Mouse (Mus musculus): Measurements from ENCODE around the gene Foxn2.
A peak's percentile ranks its signal among the peaks of the same experiment; 100 is the strongest.
"Not testable (repeated sequence)": the region's sequence is repeated elsewhere in the genome, so short reads cannot be mapped to it uniquely, and the experiment has no call there.

Foxn2 gene

DNA sequence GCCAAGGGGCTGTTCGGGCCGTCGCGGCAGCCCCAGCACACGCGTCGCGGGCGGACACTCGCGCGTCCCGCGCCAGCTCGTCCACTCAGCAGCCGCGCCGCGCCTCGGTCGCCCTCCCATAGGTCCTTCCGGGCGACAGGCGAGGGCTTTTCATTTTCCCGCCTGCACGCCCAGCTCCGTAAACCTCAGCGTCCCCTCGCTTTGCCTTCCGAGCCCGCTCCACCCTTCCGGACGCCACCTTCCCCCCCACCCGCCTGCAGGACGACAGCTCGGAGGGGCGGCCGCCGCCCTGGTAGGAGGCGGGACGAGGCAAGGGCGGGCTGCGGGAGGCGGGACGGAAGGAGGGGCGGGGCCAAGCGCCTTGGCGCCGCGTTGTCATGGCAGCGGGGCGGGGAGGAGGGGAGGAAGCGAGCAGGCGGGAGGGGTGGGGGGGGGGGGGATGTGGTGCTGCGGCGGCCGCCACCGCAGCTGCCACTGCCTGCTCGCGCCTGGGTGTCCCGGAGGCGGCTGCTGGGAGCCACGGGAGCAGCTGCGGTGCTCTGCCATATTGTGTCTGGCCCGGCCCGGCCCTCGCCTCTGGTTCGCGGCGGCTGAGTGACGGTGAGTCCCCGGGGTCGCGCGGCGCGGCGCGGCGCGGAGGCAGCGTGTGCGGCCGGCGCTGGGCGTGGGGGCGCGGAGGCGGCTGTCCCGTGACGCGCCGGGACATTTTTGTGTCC, at the start of gene Foxn2:
Gene Foxn2 (plus strand): TSS at position 427 of the 716 bp plus-strand sequence.
- DNase-seq (ENCODE audit: low spot score in 2 of 2) = peak; percentile 92 to 95

DNA sequence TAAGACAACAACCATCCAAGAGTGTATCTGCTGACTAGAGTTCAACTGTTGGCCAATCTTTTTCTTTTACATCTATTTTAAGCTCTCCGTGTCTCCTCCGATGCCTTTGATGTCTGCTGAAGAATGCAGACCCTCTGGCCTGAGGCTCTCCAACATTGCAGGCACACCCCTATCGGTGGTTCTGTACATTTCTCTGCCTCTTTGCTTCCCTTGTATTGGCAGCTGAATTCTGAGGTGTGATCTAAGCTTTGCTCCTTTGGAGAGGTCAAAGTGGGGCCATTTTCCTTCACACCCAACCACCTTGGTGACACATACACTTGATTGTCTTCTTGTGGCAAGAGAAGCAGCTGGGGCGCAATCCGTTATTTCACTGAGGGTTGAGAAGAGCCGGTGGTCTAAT, 43.0 kb upstream of the Foxn2 start:
- no peak for DNase-seq (ENCODE audit: low spot score in 2 of 2)

DNA sequence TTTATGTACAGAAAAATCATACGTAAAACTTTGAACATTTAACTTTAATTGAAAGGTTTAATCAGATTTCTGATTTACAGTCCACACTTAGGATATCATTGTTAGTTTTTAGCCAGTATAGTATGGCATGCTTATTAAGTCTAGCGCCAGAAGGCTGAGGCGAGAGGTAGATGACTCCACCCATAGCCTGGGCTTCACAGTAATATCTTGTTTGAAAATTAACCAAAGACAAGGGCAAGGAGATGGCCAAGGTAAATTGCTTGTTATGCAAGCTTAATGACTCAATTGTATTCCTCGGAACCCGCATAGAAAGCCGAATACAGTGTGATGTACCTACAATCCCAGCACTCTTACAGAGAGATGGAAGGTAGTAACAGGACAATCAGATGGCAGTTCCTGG, 42.4 kb upstream of the Foxn2 start:
- DNase-seq (ENCODE audit: low spot score in 2 of 2) = no peak

DNA sequence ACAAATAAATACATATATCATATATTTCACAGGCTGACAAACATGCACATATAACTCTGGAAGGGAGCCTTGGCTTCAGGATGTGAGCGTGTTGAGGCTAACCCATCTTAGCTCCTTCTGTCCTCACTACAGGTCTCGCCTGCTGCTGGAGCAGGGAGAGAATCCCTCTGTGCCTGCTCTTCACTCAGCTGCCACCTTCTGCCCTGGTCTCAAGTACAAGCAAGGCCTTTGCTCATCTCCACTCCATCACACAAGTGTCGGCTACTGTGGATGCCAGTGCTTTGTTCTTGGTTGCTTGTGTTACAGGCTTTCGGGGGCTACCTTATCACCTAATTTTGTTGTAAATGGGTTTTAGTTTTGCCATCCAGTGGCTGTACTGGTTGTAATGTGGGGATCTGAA, 41.7 kb upstream of the Foxn2 start:
- DNase-seq (ENCODE audit: low spot score in 2 of 2) = no peak

DNA sequence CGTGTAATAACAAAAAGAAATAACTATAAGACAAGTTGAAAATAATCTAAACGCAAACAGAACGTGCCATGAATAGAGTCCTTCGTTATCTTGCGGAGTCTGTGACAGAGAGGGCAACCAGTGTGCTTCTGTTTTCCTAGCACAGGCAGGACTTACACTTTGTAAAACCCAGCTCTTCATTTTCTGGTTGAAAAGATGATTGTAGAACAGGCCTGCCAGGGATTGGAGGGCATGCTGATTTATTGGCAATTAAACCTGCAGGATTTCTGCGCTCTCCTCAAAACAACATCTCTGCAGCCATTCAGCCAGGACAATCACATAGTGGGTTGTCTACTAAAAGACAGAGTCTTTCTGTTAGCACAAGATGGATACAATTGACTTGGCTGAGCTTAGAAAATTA, 40.4 kb upstream of the Foxn2 start:
- no peak for DNase-seq (ENCODE audit: low spot score in 2 of 2)

DNA sequence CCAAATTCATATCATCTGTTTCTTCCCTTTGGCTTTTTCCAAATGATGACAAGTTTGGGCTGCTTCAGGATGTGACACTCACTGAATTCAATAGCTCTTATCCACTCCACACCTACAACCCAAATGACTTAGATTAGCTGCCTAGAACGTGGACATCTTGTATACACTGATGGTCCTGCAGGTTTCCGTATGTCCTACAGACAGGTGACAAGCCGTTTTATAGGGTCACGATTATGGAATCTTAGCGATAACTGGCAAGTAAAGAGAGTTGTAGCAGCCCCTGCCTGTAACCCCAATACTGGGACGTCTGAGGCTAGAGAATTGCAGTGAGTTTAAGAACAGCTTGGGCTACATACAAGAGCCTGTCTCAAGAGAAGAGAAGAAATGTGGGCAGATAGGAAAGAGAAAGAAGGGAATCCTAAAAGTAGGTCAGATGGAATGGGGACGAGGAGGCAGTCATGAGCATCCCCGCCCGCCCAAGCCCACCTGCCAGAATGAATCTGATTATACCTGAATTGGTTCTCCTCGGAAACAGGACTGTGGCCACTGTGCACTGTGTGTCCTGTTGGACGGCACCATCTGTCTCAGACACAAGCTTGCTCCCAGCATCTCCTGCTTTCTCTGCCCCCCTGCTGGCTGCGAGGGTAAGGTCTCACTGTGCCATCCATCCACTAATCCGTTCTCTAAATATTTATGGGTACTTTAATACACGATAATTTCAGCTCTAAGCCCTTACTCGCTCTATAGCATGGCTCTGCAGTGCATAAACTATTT, 39.6 kb upstream of the Foxn2 start:
- DNase-seq (ENCODE audit: low spot score in 2 of 2) = no peak

DNA sequence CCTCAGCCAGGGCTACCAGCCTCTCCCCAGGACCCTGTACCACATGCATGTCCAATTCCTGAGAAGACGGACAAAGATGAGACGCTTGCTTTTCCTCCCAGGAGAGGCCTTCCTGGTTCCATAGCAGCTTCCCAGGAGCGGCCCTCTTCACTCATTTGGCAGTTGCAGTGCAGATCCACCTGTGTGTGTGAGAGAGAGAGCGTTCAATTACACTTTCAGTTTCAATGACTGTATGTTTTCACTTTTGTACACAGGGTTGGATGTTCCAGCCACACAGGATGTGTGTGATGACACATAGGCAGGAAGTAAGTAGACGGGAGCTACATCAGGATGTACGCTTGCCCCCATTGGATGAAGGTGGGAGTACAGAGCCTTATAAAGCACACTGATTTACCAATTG, 37.2 kb upstream of the Foxn2 start:
- no peak for DNase-seq (ENCODE audit: low spot score in 2 of 2)

DNA sequence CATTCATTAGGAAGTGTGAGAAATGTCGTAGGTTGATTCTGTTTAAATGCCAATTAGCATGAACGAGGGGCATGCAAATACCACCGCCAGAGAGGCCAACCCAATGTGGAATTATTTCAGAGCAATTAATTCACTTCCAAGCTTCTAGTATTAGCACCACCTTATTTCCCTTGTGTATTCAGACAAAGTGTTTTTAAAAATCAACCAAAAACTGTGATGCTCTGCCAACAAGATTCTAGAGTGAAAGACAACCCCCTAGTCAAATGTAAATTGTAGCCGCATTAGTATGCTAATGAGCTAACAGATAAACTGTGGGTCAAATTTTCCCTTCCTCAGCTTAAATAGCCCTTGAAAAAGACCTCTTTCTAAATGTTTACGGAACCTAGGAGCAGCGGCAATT, 36.0 kb upstream of the Foxn2 start:
- no peak for DNase-seq (ENCODE audit: low spot score in 2 of 2)

DNA sequence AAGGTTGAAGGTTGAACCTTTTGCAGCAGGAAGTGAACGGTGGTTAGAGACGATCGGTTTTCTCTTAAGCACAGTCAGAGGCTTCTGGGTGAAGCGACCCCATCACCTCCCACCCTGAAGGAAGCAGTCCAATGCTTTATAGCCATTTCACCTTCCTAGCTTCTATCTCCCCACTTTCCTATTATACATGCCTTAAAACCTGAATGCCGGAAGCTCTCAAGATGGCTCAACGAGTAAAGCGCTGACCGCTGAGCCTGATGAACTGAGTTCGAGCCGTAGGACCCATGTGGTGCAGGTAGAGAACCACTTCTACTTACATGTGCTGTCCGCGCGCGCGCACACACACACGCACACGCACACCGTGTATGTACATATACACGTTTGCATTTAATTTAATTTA, 35.4 kb upstream of the Foxn2 start:
- no peak for DNase-seq (ENCODE audit: low spot score in 2 of 2)

DNA sequence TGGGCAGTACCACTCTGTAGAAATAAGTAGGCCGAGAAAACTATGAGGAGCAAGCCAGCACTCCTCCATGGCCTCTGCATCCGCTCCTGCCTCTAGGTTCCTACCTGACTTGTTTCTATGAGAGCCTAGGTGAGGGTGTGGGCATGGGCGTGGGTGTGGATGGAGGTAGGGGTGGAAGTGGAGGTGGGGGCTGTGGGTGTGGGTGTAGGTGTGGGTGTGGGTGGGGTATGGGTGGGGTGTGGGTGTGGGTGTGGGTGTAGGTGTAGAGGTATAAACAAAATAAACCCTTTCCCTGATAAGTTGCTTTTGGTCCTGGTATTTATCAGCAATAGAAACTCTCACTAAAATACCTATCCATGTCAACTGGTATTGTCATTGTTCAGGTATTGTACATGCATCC, 30.8 kb upstream of the Foxn2 start:
- DNase-seq (ENCODE audit: low spot score in 2 of 2) = no peak

DNA sequence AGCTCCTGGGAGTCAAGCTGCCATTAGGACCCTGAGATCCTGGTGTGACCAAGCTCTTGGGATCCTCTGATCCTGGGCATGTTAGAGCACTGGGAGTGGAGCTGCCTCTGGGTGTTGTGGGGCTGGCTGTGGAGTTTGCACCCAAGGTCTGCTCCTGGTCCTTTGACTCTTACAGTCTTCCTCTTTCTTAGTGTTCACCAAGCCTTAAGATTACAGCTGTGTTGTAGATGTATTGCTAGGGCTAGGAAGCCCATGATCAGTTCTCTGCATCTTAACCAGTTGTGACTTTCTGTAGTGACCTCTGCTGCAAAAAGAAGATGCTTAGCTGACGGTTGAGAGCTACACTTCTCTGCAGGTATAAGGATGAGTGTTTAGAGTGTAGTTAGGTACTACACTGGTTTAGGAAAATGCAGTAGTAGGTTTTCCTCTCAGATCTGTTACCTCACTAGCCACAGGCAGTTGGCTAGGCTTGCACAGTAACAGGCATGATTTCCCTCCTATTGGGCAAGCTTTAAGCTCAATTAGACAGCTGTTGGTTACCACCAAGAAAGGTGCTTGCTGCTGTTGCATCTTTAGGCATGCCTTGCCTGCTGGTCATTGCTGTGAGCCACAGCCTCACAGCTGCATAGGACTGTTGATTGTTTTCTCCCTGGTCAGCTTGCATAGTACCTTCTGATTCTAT, 27.2 kb upstream of the Foxn2 start:
- DNase-seq (ENCODE audit: low spot score in 2 of 2) = no peak

DNA sequence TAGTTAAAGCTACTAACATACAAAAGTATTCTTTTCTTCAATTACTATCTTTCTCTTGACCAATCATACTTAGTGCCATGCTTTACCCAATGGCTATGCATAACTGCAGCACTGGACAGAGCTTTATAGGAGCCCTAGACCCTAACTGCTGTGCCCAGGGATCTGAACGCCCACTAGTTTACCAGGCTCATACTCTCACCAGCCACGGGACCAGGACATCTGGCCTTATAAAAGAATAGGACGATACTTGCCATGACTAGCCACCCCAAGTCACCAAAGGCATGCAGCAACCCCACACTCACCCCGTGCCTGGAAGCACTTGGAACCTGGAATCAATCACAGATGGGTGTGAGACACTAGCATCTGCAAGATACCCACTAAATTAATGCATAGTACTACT, 20.1 kb upstream of the Foxn2 start:
- no peak for DNase-seq (ENCODE audit: low spot score in 2 of 2)

DNA sequence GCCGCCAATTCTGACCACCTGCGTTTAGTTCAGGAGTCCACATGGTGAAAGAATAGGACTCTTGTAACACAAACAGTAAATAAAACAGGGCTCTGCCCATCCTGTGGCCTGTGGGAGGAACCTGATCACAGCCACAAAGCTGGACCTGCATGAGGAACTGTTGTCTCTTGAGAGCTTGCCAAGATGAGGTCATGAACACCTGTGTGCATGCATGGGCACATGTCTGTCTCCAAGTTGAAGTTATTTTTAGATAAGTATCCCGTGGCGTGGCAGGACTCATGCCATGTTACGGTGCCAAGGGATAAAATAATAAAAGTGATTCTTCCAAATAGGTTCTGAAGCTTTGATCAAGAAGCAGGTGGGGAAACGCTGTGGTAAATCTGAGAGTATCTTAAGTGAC, 19.3 kb upstream of the Foxn2 start:
- DNase-seq (ENCODE audit: low spot score in 2 of 2) = no peak

DNA sequence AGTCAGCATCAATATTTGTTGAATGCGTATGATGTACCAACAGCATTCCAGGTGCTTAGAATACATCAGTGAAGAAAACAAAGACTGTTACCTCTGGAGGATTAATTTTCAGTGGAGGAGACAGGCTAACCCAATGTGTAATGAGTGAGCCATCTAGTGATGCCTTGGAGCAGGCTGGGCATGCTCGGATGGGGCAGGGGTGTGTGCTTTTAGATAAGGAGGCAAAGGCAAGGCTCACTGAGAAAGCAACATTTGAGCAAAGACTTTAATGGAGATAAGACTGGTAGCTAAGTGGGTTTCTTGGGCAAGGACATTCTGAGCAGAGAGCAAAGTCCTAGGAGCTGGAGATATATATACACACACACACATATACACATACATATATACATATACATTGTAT, 9.8 kb upstream of the Foxn2 start:
- no peak for DNase-seq (ENCODE audit: low spot score in 2 of 2)

DNA sequence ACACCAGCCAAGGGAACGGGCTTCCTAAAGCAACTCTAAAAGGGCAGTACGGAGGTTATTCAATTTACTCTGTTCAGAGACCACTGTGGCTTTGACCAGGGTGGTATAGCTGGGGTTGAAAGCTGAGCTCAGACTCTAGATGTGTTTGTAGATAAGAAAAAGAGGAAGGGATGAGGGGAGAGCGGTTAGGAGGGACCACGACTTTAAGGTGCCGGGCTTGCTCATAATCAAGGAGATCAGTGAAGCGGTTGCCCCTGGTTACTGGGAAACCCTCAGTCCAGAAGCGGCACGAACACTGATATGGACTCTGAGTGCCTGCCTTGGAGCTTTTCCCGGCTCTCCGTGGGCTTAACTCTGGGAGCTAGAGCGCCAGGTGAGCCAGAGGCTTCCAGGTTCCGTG, 9.0 kb upstream of the Foxn2 start:
- DNase-seq (ENCODE audit: low spot score in 2 of 2) = no peak

DNA sequence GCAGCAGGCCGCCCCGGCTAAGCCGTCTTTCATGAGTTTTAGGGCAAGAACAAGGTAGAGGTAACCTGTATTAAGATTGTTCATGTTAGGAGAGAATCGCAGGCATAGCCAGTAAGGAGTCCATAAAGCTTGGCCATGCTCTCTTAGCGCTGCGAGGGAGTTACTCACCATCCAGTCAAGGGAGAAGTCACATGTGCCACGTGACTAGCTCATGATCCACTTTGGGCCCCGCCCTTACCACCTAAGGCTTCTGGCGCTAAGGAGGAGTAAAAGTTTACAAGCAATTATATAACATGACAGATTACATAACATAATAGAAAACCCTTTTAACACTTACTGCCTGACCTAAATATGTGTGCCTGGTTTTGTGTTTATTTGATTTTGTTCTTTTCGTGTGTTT, 8.5 kb upstream of the Foxn2 start:
- DNase-seq (ENCODE audit: low spot score in 2 of 2) = no peak

DNA sequence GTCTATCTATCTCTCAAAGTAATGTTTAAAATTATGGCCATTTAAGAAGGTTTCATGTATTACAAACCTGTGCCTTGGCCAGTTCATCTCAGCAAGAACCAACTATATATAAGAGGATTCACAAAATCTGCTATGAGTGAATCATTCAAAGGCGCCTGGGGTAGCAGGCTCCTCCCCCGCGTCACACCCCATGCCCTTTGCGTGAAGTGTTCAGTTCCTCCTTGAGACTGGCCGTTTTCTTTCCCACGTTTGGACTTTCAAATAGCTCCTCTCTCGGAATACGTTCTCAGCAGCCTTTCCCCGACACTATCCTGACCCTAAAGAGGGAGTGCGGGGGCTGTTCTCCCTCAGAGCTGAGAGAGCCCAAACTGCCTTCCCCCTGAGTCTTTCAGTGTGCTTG, 5.2 kb upstream of the Foxn2 start:
- no peak for DNase-seq (ENCODE audit: low spot score in 2 of 2)

DNA sequence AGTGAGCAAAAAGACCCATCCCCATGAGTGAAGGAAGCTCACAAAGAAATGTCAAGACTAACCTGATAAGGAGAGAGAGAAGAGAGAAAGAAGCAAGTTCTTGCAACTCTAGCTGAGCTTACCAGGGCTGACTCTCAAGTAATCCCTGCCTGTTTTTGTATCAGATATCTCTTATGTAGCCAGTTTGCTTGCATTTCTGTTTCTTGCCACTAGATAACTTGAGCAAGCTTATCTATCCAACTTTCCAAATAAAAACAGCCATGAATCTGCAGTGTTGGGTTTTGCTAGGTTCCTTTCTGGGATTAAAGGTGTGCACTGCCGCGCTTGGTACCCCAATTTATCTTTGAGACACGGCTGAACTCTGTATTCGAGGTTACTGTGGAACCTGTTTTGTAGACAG, 4.2 kb upstream of the Foxn2 start:
- no peak for DNase-seq (ENCODE audit: low spot score in 2 of 2)

DNA sequence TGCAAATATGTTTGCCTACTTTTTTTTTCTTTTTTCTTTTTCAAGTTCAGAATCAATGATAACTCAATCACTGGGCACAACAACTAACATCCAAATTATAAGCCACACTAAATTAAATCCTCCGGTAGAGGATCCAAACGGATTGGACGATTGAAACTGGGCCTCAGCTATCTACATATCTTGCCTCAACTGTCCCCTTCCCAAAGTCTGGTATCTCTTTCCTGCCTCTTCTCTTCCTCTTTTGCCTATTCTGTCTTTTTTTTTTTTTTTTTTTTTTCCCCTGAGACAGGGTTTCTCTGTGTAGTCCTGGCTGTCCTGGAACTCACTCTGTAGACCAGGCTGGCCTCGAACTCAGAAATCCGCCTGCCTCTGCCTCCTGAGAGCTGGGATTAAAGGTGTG, 3.8 kb upstream of the Foxn2 start:
- DNase-seq (ENCODE audit: low spot score in 2 of 2) = not testable (repeated sequence)

DNA sequence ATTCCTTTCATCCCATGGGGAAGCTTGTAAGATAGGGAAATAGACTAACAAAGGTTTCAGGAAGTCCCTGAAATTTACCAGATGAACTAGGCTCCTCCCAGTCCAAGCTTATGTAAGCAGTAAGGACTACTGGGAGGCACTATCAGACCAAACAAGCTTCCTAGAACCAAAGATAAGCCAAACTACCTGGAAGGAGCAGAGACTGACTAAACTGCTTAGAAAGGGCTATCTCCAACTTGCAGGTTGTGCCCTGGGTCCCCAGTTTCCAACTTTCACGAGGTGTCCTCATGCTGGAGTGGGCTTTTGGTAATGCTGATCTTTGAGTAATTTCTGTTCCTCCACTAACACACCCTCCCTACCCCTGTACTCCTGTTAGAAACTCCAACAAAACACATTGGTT, 3.1 kb upstream of the Foxn2 start:
- DNase-seq (ENCODE audit: low spot score in 2 of 2) = no peak

DNA sequence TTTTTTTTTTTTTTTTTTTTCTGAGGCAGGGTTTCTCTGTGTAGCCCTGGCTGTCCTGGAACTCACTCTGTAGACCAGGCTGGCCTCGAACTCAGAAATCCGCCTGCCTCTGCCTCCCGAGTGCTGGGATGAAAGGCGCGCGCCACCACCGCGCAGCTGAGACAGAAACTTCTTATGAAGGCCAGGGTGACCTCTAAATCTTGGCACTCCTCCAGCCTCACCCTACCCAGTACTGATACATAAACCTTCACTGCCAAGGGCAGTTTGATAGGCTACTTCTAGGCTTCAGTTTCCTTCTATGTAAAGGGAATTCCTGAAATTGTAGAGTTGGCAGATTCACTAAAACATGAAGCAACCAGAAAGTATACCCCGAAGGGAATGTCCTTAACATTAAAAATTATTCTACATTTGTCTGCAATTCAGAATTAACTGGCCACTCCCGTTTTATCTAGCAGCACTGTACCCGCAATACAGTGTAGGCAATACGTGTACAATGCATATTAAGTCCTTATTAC, 918 bp upstream of the Foxn2 start:
- DNase-seq (ENCODE audit: low spot score in 2 of 2) = peak in 1 of 2 experiments; percentile 34

DNA sequence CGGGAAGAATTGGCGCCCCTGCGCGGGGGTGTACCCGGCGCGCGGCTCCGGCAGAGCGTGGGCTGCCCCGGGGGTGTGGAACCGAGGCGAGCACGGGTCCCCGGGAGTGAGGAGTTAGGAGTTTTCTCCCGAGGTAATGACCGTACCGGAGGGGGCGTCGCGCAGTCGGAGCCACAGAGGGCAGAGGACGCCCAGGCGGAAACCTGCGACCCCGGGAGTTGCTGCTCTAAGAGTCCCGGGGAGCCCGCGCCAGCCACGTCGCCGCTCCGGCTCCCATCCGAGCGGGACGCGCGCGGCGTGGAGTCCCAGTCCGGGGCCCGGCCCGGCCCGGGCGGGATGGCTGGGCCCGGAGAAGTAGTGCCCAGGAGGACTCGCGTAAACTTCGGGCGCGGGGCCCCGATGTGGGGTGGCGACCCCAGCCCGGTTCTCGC, 505 bp downstream of the Foxn2 start:
- DNase-seq (ENCODE audit: low spot score in 2 of 2) = peak in 1 of 2 experiments; percentile 47
